Mouse (Mus musculus) CH12.LX (cell line): Measurements from ENCODE around the gene 1700057G04Rik. TPM values are rescaled to one million over a fixed set of nuclear protein-coding genes. Genes with fewer than 3 reads are reported as not detected.

Experiments used
- DNase-seq: peaks from one replicate; pipeline ENCODE4 v3.0.0-alpha.2; 2013; ENCODE audit errors: extremely low read depth
- H3K27ac ChIP-seq: 2 replicates; pipeline ENCODE4 v1.5.1; 2012; ENCODE audit warnings: low read depth, mild to moderate bottlenecking, control low read depth, moderate library complexity; ENCODE audit not compliant: insufficient read depth
- H3K27me3 ChIP-seq: replicated peaks from 2 replicates; pipeline ENCODE3; 2012; ENCODE audit warnings: inconsistent platforms
- H3K36me3 ChIP-seq, 2 experiments: replicated peaks in 1 of 2; 2 replicates each; pipeline versions ENCODE3 to v1.6.1; 2012; ENCODE audit warnings: inconsistent platforms in 1 of 2, low read length in 1 of 2, mild to moderate bottlenecking in 1 of 2, mixed read lengths in 1 of 2, moderate library complexity in 1 of 2; ENCODE audit not compliant: control insufficient read depth in 1 of 2, insufficient read depth in 1 of 2
- H3K4me1 ChIP-seq, 2 experiments: 2 replicates each; pipeline ENCODE4 v1.6.1; 2012; ENCODE audit warnings: inconsistent platforms in 1 of 2, moderate library complexity in 1 of 2; ENCODE audit not compliant: insufficient read depth in 2 of 2, control insufficient read depth in 1 of 2
- H3K4me2 ChIP-seq: 2 replicates; pipeline ENCODE4 v1.6.1; 2012; ENCODE audit warnings: low read depth, mild to moderate bottlenecking, control low read depth; ENCODE audit not compliant: poor library complexity, insufficient read depth, severe bottlenecking
- H3K4me3 ChIP-seq, 3 experiments: fragments of 150-350 bp in 1 of 3; sonication (generic) in 1 of 3; replicated peaks in 1 of 3; 2 replicates each; pipeline versions ENCODE3 to v1.5.1; 2011 to 2012; ENCODE audit warnings: low read depth in 2 of 3, low read length in 2 of 3, mild to moderate bottlenecking in 2 of 3, moderate library complexity in 2 of 3, control low read depth in 1 of 3, improper control_type of control experiment in 1 of 3, inconsistent platforms in 1 of 3, mixed read lengths in 1 of 3; ENCODE audit not compliant: poor library complexity in 1 of 3
- H3K79me2 ChIP-seq: replicated peaks from 2 replicates; pipeline ENCODE4 v1.6.1; 2012; ENCODE audit warnings: mild to moderate bottlenecking, moderate library complexity; ENCODE audit not compliant: control insufficient read depth, poor library complexity, insufficient read depth, severe bottlenecking; ENCODE audit errors: extremely low read depth
- H3K9ac ChIP-seq: 2 replicates; pipeline ENCODE4 v1.6.1; 2012; ENCODE audit warnings: low read depth, mild to moderate bottlenecking, control low read depth, moderate library complexity; ENCODE audit not compliant: insufficient read depth
- H3K9me3 ChIP-seq: replicated peaks from 2 replicates; pipeline ENCODE3; 2012; ENCODE audit warnings: low read length, inconsistent platforms, mixed read lengths
- CHD1 ChIP-seq: IDR thresholded peaks from 2 replicates; pipeline ENCODE4 v1.6.1; 2012; ENCODE audit warnings: low read depth, low read length, improper control_type of control experiment, inconsistent platforms
- CHD2 ChIP-seq: IDR thresholded peaks from 2 replicates; pipeline ENCODE4 v1.6.1; 2011; ENCODE audit warnings: low read length, improper control_type of control experiment
- CTCF ChIP-seq, 2 experiments: IDR thresholded peaks in 1 of 2; conservative IDR thresholded peaks in 1 of 2; 2 replicates each; pipeline ENCODE4 v1.5.1; 2011 to 2012; ENCODE audit warnings: low read depth in 2 of 2, low read length in 2 of 2, improper control_type of control experiment in 1 of 2, inconsistent platforms in 1 of 2, mild to moderate bottlenecking in 1 of 2, moderate library complexity in 1 of 2
- ETS1 ChIP-seq: conservative IDR thresholded peaks from 2 replicates; pipeline ENCODE4 v1.6.1; 2012; ENCODE audit warnings: low read depth, mild to moderate bottlenecking, inconsistent platforms, low read length, improper control_type of control experiment, moderate library complexity
- HCFC1 ChIP-seq: IDR thresholded peaks from 2 replicates; pipeline ENCODE4 v1.6.1; 2012; ENCODE audit warnings: low read depth, mild to moderate bottlenecking, inconsistent platforms, low read length, improper control_type of control experiment
- MAFK ChIP-seq: IDR thresholded peaks from 2 replicates; pipeline ENCODE4 v1.6.1; 2011; ENCODE audit warnings: low read length, improper control_type of control experiment; ENCODE audit not compliant: insufficient replicate concordance
- MAZ ChIP-seq: IDR thresholded peaks from 2 replicates; pipeline ENCODE4 v1.6.1; 2012; ENCODE audit warnings: low read depth, mild to moderate bottlenecking, inconsistent platforms, low read length, improper control_type of control experiment, moderate library complexity
- MEF2A ChIP-seq: IDR thresholded peaks from 2 replicates; pipeline ENCODE4 v1.6.1; 2014; ENCODE audit warnings: low read depth, mild to moderate bottlenecking, inconsistent platforms, low read length, improper control_type of control experiment, borderline replicate concordance
- MXI1 ChIP-seq: IDR thresholded peaks from 2 replicates; pipeline ENCODE4 v1.6.1; 2011; ENCODE audit warnings: mild to moderate bottlenecking, low read depth, low read length, improper control_type of control experiment
- NRF1 ChIP-seq: IDR thresholded peaks from 2 replicates; pipeline ENCODE4 v1.6.1; 2014; ENCODE audit warnings: low read depth, mild to moderate bottlenecking, inconsistent platforms, low read length, improper control_type of control experiment, moderate library complexity
- POLR2A ChIP-seq: IDR thresholded peaks from 2 replicates; pipeline ENCODE4 v1.6.1; 2011; ENCODE audit warnings: low read depth, mild to moderate bottlenecking, improper control_type of control experiment, low read length
- POLR2AphosphoS2 ChIP-seq: IDR thresholded peaks from 2 replicates; pipeline ENCODE4 v1.6.1; 2011; ENCODE audit warnings: low read depth, low read length, improper control_type of control experiment
- SIN3A ChIP-seq: IDR thresholded peaks from 2 replicates; pipeline ENCODE4 v1.6.1; 2012; ENCODE audit warnings: low read length, improper control_type of control experiment, inconsistent platforms
- TCF12 ChIP-seq: IDR thresholded peaks from 2 replicates; pipeline ENCODE4 v1.6.1; 2014; ENCODE audit warnings: low read depth, mild to moderate bottlenecking, inconsistent platforms, low read length, improper control_type of control experiment
- ZC3H11A ChIP-seq: IDR thresholded peaks from 2 replicates; pipeline ENCODE4 v1.6.1; 2012; ENCODE audit warnings: low read depth, mild to moderate bottlenecking, inconsistent platforms, low read length, improper control_type of control experiment
- ZKSCAN1 ChIP-seq: IDR thresholded peaks from 2 replicates; pipeline ENCODE4 v1.6.1; 2012; ENCODE audit warnings: low read depth, inconsistent platforms, low read length, improper control_type of control experiment, borderline replicate concordance
- ZMIZ1 ChIP-seq: IDR thresholded peaks from 2 replicates; pipeline ENCODE4 v1.6.1; 2012; ENCODE audit warnings: low read depth, mild to moderate bottlenecking, inconsistent platforms, low read length, improper control_type of control experiment
- ZNF384 ChIP-seq: IDR thresholded peaks from 2 replicates; pipeline ENCODE4 v1.6.1; 2012; ENCODE audit warnings: low read depth, low read length, improper control_type of control experiment, inconsistent platforms
- dilution Hi-C: fragments of 300-500 bp; cut with MboI; formaldehyde crosslinking; loops from 2 replicates; pipeline ENCODE4 v1.14.3; 2020; ENCODE audit warnings: low sequenced_read_pairs; ENCODE audit not compliant: extremely low pct_unique_long_range_greater_than_20kb, extremely low pct_ligation_motif_present
- in situ Hi-C: fragments of 300-500 bp; cut with MboI; formaldehyde crosslinking; loops from 3 replicates; pipeline ENCODE4 v1.14.3; 2019; ENCODE audit warnings: low sequenced_read_pairs, low pct_ligation_motif_present, low pct_unique_long_range_greater_than_20kb, mixed read lengths
- polyA plus RNA-seq: library from polyadenylated mRNA; unstranded; fragments of >175 nt; gene quantifications from 2 replicates; pipeline ENCODE4 v1.2.1, GENCODE M21; 2012; ENCODE audit warnings: low read depth; ENCODE audit not compliant: insufficient read length
- total RNA-seq, 2 experiments: library from RNA; depleted of rRNA; stranded (reverse); fragments of 300-350 nt in 1 of 2; fragments of >200 nt in 1 of 2; gene quantifications; 2 replicates each; pipeline ENCODE4 v1.2.3; 2012 to 2014

Gene 1700057G04Rik
- total and polyA plus RNA-seq, 3 experiments = not detected

- Histone ChIP-seq H3K36me3 (peaks cover 15 to 42% of the 10 kb centered on the region in 2 experiments), H3K9me3 (no peaks in the 10 kb centered on the region), H3K27me3 (no peaks in the 10 kb centered on the region), H3K79me2 (no peaks in the 10 kb centered on the region), H3K4me1 (peaks cover 0 to 4% of the 10 kb centered on the region in 2 experiments; a peak in 1 of 4 replicates), H3K27ac (no peak overlapping the region), H3K4me2 (no peak overlapping the region), H3K9ac (no peak overlapping the region), H3K4me3 (no peak overlapping the region)
- in situ Hi-C loops = no loop called here
- no peak for DNase-seq
- dilution Hi-C loops = no loop called here
- TF ChIP-seq POLR2A (no peak), HCFC1 (no peak), CHD1 (no peak), ZC3H11A (no peak), CHD2 (no peak), TCF12 (no peak), SIN3A (no peak), ETS1 (no peak), NRF1 (no peak), ZNF384 (no peak), ZMIZ1 (no peak), POLR2AphosphoS2 (no peak)
These were observed 16.3 kb upstream of the 1700057G04Rik start for GRCm38 (mm10) chr9:92292922-92293321.

DNA sequence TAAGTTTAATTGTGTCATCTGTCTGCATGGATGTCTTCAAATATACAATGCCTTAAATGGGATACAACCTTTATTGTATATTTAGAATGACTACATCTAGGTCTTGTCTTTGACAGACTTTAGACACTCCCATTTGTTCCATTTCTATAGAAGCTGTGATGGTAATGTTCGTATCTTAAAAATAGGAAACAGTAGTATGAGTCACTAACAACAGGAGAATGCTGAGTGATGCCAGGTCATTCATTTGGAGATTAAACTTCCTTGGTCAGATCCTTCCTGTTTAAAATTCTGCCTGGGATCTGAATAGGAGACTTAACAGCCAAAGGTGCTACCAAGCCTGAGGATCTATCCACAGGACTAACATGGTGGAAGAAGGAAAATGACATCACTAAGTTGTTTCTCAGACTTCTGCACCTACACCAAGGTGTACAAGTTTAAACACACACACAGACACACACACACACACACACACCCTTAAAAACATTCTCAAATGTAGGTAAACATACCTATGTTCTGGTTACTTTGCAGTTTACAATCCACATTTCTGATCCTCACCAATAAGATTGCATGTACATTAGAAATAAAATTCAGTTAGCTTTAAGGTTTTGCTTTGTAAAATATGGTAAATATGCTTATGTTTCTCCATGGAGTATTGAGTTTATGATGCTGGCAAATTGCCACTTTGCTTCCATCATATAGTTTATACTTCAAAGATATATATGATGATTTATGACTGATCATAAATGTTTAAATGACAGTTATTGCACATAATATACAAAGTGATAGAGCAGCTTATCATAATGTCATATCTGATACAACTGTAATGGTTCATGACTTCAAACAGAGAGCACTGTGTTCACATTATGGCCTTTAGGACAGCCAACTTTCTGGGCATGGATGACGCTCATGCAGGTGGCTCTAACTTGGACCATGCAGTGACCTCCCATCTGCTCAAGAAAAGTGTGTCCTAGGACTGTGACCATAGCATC, 15.3 kb upstream of the 1700057G04Rik start:
- Histone ChIP-seq H3K9me3 (no peaks in the 10 kb centered on the region), H3K4me1 (peaks cover 0 to 4% of the 10 kb centered on the region in 2 experiments; a peak in 1 of 4 replicates), H3K4me2 (no peak overlapping the region), H3K4me3 (no peak overlapping the region), H3K9ac (no peak overlapping the region), H3K79me2 (no peaks in the 10 kb centered on the region), H3K27ac (no peak overlapping the region), H3K36me3 (peaks cover 9 to 40% of the 10 kb centered on the region in 2 experiments), H3K27me3 (no peaks in the 10 kb centered on the region)
- dilution Hi-C loops (no loop called here), in situ Hi-C loops (no loop called here)
- no peak for TF ChIP-seq ZMIZ1
- TF ChIP-seq CTCF (conservative IDR thresholded peaks at IDR 0.05 in 1 of 2, IDR thresholded peaks at IDR 0.05 in 1 of 2; ENCODE audit: low read depth in 2 of 2, low read length in 2 of 2) = no peak
- TF ChIP-seq MAFK = no peak
- TF ChIP-seq SIN3A = no peak
- TF ChIP-seq MAZ = no peak
- no peak for TF ChIP-seq ZC3H11A
- TF ChIP-seq ZKSCAN1 = no peak
- no peak for TF ChIP-seq TCF12
- no peak for TF ChIP-seq NRF1
- no peak for TF ChIP-seq MXI1
- TF ChIP-seq POLR2AphosphoS2 = no peak
- TF ChIP-seq MEF2A = no peak
- DNase-seq = no peak
